Mouse (Mus musculus) cerebellum, adult 2 months (tissue): ENCODE results near the gene Slc10a1. TPM values are rescaled to one million over a fixed set of nuclear protein-coding genes. Genes with fewer than 3 reads are reported as not detected.

Experiments used
- DNase-seq, 2 experiments: peaks; one replicate each; pipeline ENCODE4 v3.0.0; 2021
- H3K27ac ChIP-seq: fragments of 200-500 bp; 2 replicates; pipeline ENCODE4 v1.5.1; 2012; ENCODE audit warnings: low read length, control low read depth, inconsistent platforms; ENCODE audit not compliant: insufficient read depth
- H3K27me3 ChIP-seq: fragments of 200-500 bp; 2 replicates; pipeline ENCODE4 v1.6.1; 2012; ENCODE audit warnings: inconsistent platforms, mild to moderate bottlenecking, low read length, moderate library complexity; ENCODE audit not compliant: control insufficient read depth, insufficient read depth
- H3K4me1 ChIP-seq: fragments of 200-500 bp; 2 replicates; pipeline ENCODE4 v1.6.1; 2011; ENCODE audit warnings: low read length; ENCODE audit not compliant: control insufficient read depth, insufficient read depth
- H3K4me3 ChIP-seq: fragments of 200-500 bp; replicated peaks from 2 replicates; pipeline ENCODE3; 2011; ENCODE audit warnings: mild to moderate bottlenecking, low read depth, low read length, control low read depth; ENCODE audit not compliant: insufficient read depth
- CTCF ChIP-seq: fragments of 200-500 bp; IDR thresholded peaks from 2 replicates; pipeline ENCODE4 v1.5.1; 2011; ENCODE audit warnings: low read depth, mild to moderate bottlenecking, control low read depth, low read length, moderate library complexity, borderline replicate concordance; ENCODE audit not compliant: insufficient read depth
- POLR2A ChIP-seq: fragments of 200-500 bp; IDR thresholded peaks from 2 replicates; pipeline ENCODE4 v1.6.1; 2011; ENCODE audit warnings: low read length, control low read depth, borderline replicate concordance; ENCODE audit not compliant: insufficient read depth
- WGBS: fragments of 180-500 bp; shearing (Covaris S2); methylation state at CpG from one replicate; pipeline ENCODE4 v1.1.7; 2018; 5-methylcytosine and 5-hydroxymethylcytosine counted together
- polyA plus RNA-seq: library from polyadenylated mRNA; depleted of rRNA; stranded (reverse); fragments of >200 nt; gene quantifications from 2 replicates; pipeline ENCODE4 v1.2.3, GENCODE M21; 2012; rRNA removed

Slc10a1 gene
- polyA plus RNA-seq, result not detected in 2 replicates

DNA sequence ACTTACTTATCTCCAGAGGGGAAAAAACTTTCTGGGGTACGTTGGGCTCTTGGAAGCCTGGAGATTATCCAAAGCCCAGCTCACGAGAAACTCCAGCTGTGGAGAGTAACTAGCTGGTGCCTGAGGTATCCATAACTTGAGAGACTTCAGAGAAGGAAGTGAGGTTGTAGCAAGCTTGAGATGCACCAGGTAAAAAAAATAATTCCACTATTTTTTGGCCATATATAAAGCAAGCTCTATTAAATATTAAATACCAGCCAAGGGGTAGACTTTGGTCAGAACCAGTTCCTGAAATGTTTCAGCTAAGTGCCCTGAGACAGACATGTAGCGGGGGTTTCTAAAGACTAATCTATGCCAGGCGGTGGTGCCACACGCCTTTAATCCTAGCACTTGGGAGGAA is at the start of gene Slc10a1:
Gene Slc10a1, minus strand, starts transcription at position 101 of the 400 bp plus-strand sequence.
- Histone ChIP-seq H3K4me1 (no peaks in the 10 kb centered on the region), H3K27me3 (no peaks in the 10 kb centered on the region; the same call in 1 of the 2 replicates), H3K4me3 (no peak within 1 kb of the TSS), H3K27ac (no peak within 1 kb of the TSS)
- WGBS, result 78% methylated on average over 5 of the region's 5 CpGs
- TF ChIP-seq CTCF, result no peak
- no peak for TF ChIP-seq POLR2A
- DNase-seq, result no peak

DNA sequence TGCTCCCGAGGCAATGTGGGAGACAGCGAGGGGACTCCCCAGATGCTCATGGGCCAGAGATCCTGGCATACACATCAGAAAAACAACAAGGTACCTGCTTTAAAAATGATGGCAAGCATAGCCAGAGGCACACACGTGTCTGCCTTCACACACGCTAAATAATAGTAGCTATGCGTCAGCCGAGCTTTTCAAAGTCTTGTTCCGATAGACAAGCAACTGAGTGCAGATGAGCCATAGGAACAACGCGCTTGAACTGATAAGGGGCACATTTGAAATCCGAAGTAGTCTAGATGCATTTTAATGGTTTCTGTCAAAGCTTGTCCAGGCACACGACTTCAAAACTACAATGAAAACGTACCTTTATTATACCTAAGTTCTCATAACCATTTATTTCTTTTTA is 49.1 kb upstream of the Slc10a1 start:
- WGBS, result 90% methylated on average over 12 of the region's 12 CpGs
- no peak for DNase-seq
- TF ChIP-seq CTCF, result no peak
- TF ChIP-seq POLR2A, result no peak

DNA sequence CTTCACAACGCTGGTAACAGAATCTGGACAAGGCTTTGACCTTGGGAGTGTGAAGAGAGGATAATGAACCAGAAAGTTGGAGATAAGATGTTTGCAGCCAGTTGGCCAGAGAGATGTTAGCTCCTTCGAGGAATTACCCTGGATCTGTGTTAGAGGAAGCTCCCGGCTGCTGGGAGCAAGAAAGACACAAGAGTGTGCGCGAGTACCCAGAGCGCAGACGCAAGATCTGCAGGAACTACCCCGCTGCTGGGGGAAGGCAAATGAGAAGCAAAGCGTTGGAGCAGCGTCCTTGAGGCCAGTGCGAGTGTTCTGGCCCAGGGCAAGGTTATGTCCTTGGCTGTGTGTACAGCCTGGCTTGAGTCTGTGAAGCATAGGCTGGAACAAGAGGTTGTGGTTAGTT is 45.0 kb upstream of the Slc10a1 start:
- no peak overlapping the region for H3K27ac ChIP-seq
- no peak overlapping the region for H3K4me3 ChIP-seq
- WGBS, result 83% methylated on average over 11 of the region's 11 CpGs
- DNase-seq, result no peak
- TF ChIP-seq POLR2A (no peak), CTCF (no peak)
- H3K4me1 ChIP-seq, result no peaks in the 10 kb centered on the region
- no peaks in the 10 kb centered on the region for H3K27me3 ChIP-seq

More for the DNA sequence above, 49.1 kb upstream of the Slc10a1 start:
- H3K4me1 ChIP-seq, result no peaks in the 10 kb centered on the region
- H3K4me3 ChIP-seq, result no peak overlapping the region
- H3K27ac ChIP-seq, result no peak overlapping the region
- H3K27me3 ChIP-seq, result no peaks in the 10 kb centered on the region

DNA sequence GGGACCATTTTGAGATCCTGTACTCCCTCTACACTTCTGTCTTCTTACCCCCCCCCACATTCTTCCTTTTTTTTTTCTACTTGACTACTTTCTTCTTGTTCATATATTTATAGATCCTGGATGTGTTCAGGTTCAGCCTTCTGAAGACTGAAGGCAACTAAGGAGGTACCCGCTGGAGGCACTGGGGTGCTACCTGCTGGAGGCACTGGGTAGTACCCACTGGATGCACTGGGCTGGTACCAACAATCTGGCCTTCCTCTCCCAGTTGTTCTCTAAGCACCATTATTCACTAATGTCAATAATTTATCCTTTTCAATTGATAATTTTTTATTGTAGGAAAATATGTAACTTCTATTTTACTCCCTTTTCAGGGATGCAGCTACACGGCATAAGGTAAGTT is 43.5 kb upstream of the Slc10a1 start:
- no peak for TF ChIP-seq POLR2A
- TF ChIP-seq CTCF, result no peak
- Histone ChIP-seq H3K27ac (no peak overlapping the region), H3K4me3 (no peak overlapping the region), H3K27me3 (no peaks in the 10 kb centered on the region), H3K4me1 (no peaks in the 10 kb centered on the region)
- no peak for DNase-seq
- WGBS, result 81% methylated on average over 2 of the region's 2 CpGs

DNA sequence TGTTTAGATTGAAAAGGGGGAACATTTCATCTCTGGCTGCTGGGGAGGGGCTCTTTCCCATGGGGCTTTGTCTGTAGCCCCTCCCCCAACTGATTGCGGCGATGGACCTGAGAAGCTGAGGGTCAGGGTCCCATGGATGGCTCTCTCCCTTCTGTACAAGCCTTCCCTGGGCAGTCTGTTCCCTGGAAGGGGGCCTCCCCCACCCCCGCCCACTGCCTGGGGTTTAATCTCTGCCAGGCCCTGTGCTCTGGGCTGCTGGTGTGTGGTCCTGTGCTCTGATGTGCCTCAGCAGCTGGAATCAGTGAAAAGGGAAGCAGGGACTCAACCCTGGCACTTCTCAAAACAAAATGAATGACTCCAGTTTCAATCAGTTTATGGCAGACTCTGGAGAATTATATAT is 41.3 kb upstream of the Slc10a1 start:
- no peaks in the 10 kb centered on the region for H3K27me3 ChIP-seq
- TF ChIP-seq POLR2A (no peak), CTCF (no peak)
- 11% methylated on average over 3 of the region's 3 CpGs for WGBS
- no peak overlapping the region for H3K27ac ChIP-seq
- H3K4me3 ChIP-seq, result no peak overlapping the region
- no peaks in the 10 kb centered on the region for H3K4me1 ChIP-seq
- DNase-seq, result no peak

DNA sequence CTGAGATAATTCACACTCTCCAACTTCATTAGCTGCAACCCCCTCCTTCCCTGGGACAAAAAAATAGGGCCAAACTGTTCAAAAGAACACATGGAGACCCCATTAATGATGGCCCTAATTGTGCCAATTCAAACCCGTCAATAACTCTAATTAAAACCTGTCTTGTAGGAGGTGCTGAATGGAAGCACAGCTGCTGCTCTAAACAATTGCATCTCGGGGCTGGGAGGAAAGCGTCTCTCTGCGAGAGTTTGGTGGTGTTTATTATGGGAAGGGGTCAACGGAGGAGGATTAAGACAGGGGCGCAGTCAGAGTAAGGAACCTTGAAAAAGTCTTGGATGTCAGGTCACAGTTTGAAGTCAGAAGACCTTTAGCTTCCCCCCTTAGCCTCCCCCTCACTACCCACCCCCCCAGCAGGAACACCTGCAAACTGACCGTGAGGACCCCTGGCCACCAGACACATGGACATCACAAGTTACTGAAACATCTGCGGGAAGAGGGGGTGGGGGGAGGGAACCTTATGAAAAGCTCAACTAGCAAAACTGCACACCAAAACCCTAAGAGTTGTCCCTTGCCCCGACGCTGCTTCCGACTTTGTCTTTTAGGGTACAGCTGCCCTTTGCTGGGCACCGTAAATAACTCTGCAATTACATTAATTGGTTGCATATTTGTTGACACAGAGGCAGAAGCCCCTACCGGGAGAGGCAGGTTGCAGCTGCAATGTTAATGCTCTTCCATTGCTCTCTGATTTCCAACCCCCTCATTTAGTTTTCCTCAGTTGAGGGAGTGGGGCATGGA is 34.5 kb upstream of the Slc10a1 start:
- H3K27ac ChIP-seq, result no peak overlapping the region
- H3K4me1 ChIP-seq, result no peaks in the 10 kb centered on the region
- H3K4me3 ChIP-seq, result no peak overlapping the region
- H3K27me3 ChIP-seq, result no peaks in the 10 kb centered on the region
- TF ChIP-seq POLR2A, result no peak
- no peak for TF ChIP-seq CTCF
- 45% methylated on average over 13 of the region's 13 CpGs for WGBS
- DNase-seq, result no peak

DNA sequence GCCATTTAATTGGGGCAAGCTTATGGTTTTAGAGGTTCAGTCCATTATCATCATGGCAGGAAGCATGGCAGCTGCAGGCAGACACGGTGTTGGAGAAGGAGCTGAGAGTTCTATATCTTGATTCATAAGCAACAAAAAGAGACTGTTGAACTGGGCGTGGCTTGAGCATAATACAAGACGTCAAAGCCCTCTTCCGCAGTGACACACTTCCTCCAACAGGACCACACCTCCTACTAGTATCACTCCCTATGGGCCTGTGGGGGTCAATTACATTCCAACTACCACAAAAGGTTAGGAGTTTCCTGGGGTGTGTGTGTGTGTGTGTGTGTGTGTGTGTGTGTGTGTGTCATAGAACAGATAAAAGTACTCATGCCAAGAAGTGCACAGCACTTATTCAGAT is 32.4 kb upstream of the Slc10a1 start:
- H3K27me3 ChIP-seq, result no peaks in the 10 kb centered on the region
- DNase-seq, result no peak
- H3K27ac ChIP-seq, result no peak overlapping the region
- H3K4me3 ChIP-seq, result no peak overlapping the region
- TF ChIP-seq CTCF (no peak), POLR2A (no peak)
- 74% methylated on average over 4 of the region's 4 CpGs for WGBS
- H3K4me1 ChIP-seq, result no peaks in the 10 kb centered on the region

DNA sequence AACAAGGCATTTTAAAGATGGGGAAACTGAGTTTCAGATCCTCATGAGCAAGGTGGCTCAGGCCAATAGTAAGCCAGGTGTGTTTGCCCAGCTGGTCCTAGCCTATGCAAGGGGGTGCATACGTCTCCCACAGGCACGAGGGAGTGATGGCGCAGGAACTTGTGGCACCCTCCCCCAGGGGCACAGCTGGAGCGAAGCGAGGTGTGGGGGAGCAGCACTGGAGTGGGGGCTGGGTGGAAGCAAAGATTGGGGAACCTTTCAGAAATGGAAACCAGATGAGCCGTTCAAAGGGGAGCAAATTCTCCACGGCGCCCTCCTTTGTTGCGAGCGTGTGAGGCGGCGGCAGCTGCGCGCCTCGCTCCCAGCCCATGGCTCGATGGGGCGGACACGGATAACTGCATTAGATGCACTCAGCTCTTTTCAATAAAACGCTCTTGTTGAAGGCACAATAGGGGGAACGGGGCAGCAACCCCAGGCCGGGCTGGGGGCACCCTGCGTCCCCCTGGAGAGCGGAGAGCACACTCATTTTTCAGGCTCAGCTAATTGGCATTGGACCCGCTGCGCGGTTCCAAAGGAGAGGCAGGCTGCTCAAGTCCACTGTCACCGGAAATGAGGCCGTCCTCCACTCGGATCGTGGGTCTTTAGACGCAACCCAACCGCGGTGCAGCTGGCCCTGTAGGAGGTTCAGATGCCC is 30.2 kb upstream of the Slc10a1 start:
- H3K4me3 ChIP-seq, result no peak overlapping the region
- H3K27me3 ChIP-seq, result no peaks in the 10 kb centered on the region

More for the DNA sequence above, 30.2 kb upstream of the Slc10a1 start:
- WGBS, result 5% methylated on average over 33 of the region's 33 CpGs
- Histone ChIP-seq H3K4me1 (no peaks in the 10 kb centered on the region), H3K27ac (no peak overlapping the region)
- DNase-seq, result no peak
- TF ChIP-seq CTCF (no peak), POLR2A (no peak)
